Mouse (Mus musculus): Measurements from ENCODE around the gene Smg9. TPM values are rescaled to one million over a fixed set of nuclear protein-coding genes. Genes with fewer than 3 reads are reported as not detected.

Smg9 gene
- 61.7 and 154 TPM in 2 replicates for polyA plus RNA-seq (2012; ENCODE audit: low replicate concordance)

GRCm38 (mm10) chr7:24399256-24400081 lies at the start of gene Smg9:
Gene Smg9, plus strand, starts transcription at chr7:24399619.

GRCm38 (mm10) chr7:24369731-24370541 lies 29.5 kb upstream of the Smg9 start, which contains the start of gene Kcnn4:
Gene Kcnn4, plus strand, starts transcription at chr7:24370263.

GRCm38 (mm10) chr7:24451855-24452311 lies 52.5 kb downstream of the Smg9 start, which contains the start of gene Irgc1:
Gene Irgc1, minus strand, starts transcription at chr7:24452297.

GRCm38 (mm10) chr7:24462388-24463319 lies 63.2 kb downstream of the Smg9 start, which contains the start of gene Plaur:
Gene Plaur, plus strand, starts transcription at chr7:24462484.

Other genes with a start within 250 kb of the Smg9 start
- gene Zfp114, start 224.6 kb upstream of the Smg9 start, polyA plus RNA-seq (2012; ENCODE audit: low replicate concordance), result 0.27 and 0.54 TPM in 2 replicates
- gene Zfp111, start 188.2 kb upstream of the Smg9 start, polyA plus RNA-seq (2012; ENCODE audit: low replicate concordance), result 0.11 TPM in 1 of 2 replicates, not detected in the other
- gene Zfp109, start 162.1 kb upstream of the Smg9 start, polyA plus RNA-seq (2012; ENCODE audit: low replicate concordance), result 0.29 and 0.45 TPM in 2 replicates
- 0.10 and 0.11 TPM in 2 replicates for gene Zfp108, start 144.8 kb upstream of the Smg9 start, polyA plus RNA-seq (2012; ENCODE audit: low replicate concordance)
- gene Zfp93, start 129.2 kb upstream of the Smg9 start, polyA plus RNA-seq (2012; ENCODE audit: low replicate concordance), result 0.26 and 0.28 TPM in 2 replicates
- gene Zfp61, start 98.4 kb upstream of the Smg9 start, polyA plus RNA-seq (2012; ENCODE audit: low replicate concordance), result 1.5 and 4.7 TPM in 2 replicates
- 3.9 and 7.2 TPM in 2 replicates for gene Zfp94, start 83.0 kb upstream of the Smg9 start, polyA plus RNA-seq (2012; ENCODE audit: low replicate concordance)
- gene Tescl, start 65.7 kb upstream of the Smg9 start, polyA plus RNA-seq (2012; ENCODE audit: low replicate concordance), result not detected in 2 replicates
- gene Lypd5, start 50.4 kb upstream of the Smg9 start, polyA plus RNA-seq (2012; ENCODE audit: low replicate concordance), result not detected in 2 replicates
- 79.8 and 80.4 TPM in 2 replicates for gene Kcnn4, start 29.4 kb upstream of the Smg9 start, polyA plus RNA-seq (2012; ENCODE audit: low replicate concordance)
- gene Irgc1, start 52.7 kb downstream of the Smg9 start, polyA plus RNA-seq (2012; ENCODE audit: low replicate concordance), result not detected in 2 replicates
- gene Plaur, start 62.9 kb downstream of the Smg9 start, polyA plus RNA-seq (2012; ENCODE audit: low replicate concordance), result 117 and 298 TPM in 2 replicates
- 2.0 and 2.4 TPM in 2 replicates for gene Cadm4, start 82.4 kb downstream of the Smg9 start, polyA plus RNA-seq (2012; ENCODE audit: low replicate concordance)
- 7.0 and 19.2 TPM in 2 replicates for gene Zfp428, start 107.4 kb downstream of the Smg9 start, polyA plus RNA-seq (2012; ENCODE audit: low replicate concordance)
- gene AC161166.1, start 112.8 kb downstream of the Smg9 start, polyA plus RNA-seq (2012; ENCODE audit: low replicate concordance), result not detected in 2 replicates
- 12.8 and 24.4 TPM in 2 replicates for gene Irgq, start 131.1 kb downstream of the Smg9 start, polyA plus RNA-seq (2012; ENCODE audit: low replicate concordance)
- gene Pinlyp, start 146.5 kb downstream of the Smg9 start, polyA plus RNA-seq (2012; ENCODE audit: low replicate concordance), result 0.44 TPM in 1 of 2 replicates, not detected in the other
- 98.5 and 301 TPM in 2 replicates for gene Xrcc1, start 146.7 kb downstream of the Smg9 start, polyA plus RNA-seq (2012; ENCODE audit: low replicate concordance)
- 18.7 and 25.3 TPM in 2 replicates for gene Ethe1, start 187.9 kb downstream of the Smg9 start, polyA plus RNA-seq (2012; ENCODE audit: low replicate concordance)
- 0.53 and 2.1 TPM in 2 replicates for gene Zfp575, start 188.0 kb downstream of the Smg9 start, polyA plus RNA-seq (2012; ENCODE audit: low replicate concordance)
- 14.0 and 33.6 TPM in 2 replicates for gene Phldb3, start 211.1 kb downstream of the Smg9 start, polyA plus RNA-seq (2012; ENCODE audit: low replicate concordance)
- gene Lypd3, start 236.9 kb downstream of the Smg9 start, polyA plus RNA-seq (2012; ENCODE audit: low replicate concordance), result 0.09 TPM in 1 of 2 replicates, not detected in the other

All from hematopoietic multipotent progenitor cell, adult 10-12 weeks (in vitro differentiated cells).